Mouse (Mus musculus): ENCODE results near the gene Noc2l.
A peak's percentile ranks its signal among the peaks of the same experiment; 100 is the strongest.

Noc2l gene

GRCm38 (mm10) chr4:156216196-156216595 is 19.6 kb upstream of the Noc2l start:
- no peak for DNase-seq (ENCODE audit: low read depth, low spot score)

- no peak for DNase-seq (ENCODE audit: low read depth, low spot score)
Observed at GRCm38 (mm10) chr4:156217022-156217669, 18.7 kb upstream of the Noc2l start.

- DNase-seq (ENCODE audit: low read depth, low spot score): no peak
Observed at GRCm38 (mm10) chr4:156217838-156218237, 18.0 kb upstream of the Noc2l start.

GRCm38 (mm10) chr4:156219936-156220335 is 15.9 kb upstream of the Noc2l start:
- DNase-seq (ENCODE audit: low read depth, low spot score): no peak

GRCm38 (mm10) chr4:156224276-156224675 is 11.5 kb upstream of the Noc2l start:
- DNase-seq (ENCODE audit: low read depth, low spot score): no peak

GRCm38 (mm10) chr4:156227752-156228392 is 7.9 kb upstream of the Noc2l start:
- DNase-seq (ENCODE audit: low read depth, low spot score): no peak

GRCm38 (mm10) chr4:156228393-156229024 is 7.3 kb upstream of the Noc2l start:
- DNase-seq (ENCODE audit: low read depth, low spot score): no peak

- no peak for DNase-seq (ENCODE audit: low read depth, low spot score)
Observed at GRCm38 (mm10) chr4:156234021-156234501, 1.7 kb upstream of the Noc2l start.

- no peak for DNase-seq (ENCODE audit: low read depth, low spot score)
Observed at GRCm38 (mm10) chr4:156234701-156235213, 1.1 kb upstream of the Noc2l start, which contains the start of gene Plekhn1. Gene Plekhn1 (minus strand): TSS chr4:156234857.

GRCm38 (mm10) chr4:156235360-156235770 is 445 bp upstream of the Noc2l start:
- DNase-seq (ENCODE audit: low read depth, low spot score): no peak

GRCm38 (mm10) chr4:156236651-156237447 is 1.0 kb downstream of the Noc2l start:
- DNase-seq (ENCODE audit: low read depth, low spot score): no peak

GRCm38 (mm10) chr4:156249567-156249966 is 13.8 kb downstream of the Noc2l start:
- no peak for DNase-seq (ENCODE audit: low read depth, low spot score)

- no peak for DNase-seq (ENCODE audit: low read depth, low spot score)
Observed at GRCm38 (mm10) chr4:156251081-156251480, 15.3 kb downstream of the Noc2l start.

GRCm38 (mm10) chr4:156252140-156252539 is 16.3 kb downstream of the Noc2l start:
- no peak for DNase-seq (ENCODE audit: low read depth, low spot score)

- DNase-seq (ENCODE audit: low read depth, low spot score): no peak
Observed at GRCm38 (mm10) chr4:156252619-156253018, 16.8 kb downstream of the Noc2l start.

- DNase-seq (ENCODE audit: low read depth, low spot score): no peak
Observed at GRCm38 (mm10) chr4:156253043-156253442, 17.2 kb downstream of the Noc2l start.

GRCm38 (mm10) chr4:156254361-156255077 is 18.7 kb downstream of the Noc2l start:
- DNase-seq (ENCODE audit: low read depth, low spot score): no peak

GRCm38 (mm10) chr4:156255078-156255839 is 19.4 kb downstream of the Noc2l start, which contains the start of gene Samd11:
Gene Samd11 (minus strand): TSS chr4:156255657.
- peak; percentile 89 for DNase-seq (ENCODE audit: low read depth, low spot score)
